Mouse (Mus musculus): Measurements from ENCODE around the gene Sdhb.

GRCm38 (mm10) chr4:140922508-140922907, 38.5 kb upstream of the Sdhb start:
- no peak for TF ChIP-seq CTCF (conservative IDR thresholded peaks at IDR 0.05; ENCODE audit: insufficient read depth, insufficient read length, low read depth, low read length)
- no peak for TF ChIP-seq POLR2A (IDR thresholded peaks at IDR 0.05; ENCODE audit: low read depth, low read length)
